18 mouse cellular contexts compared by ENCODE assay signal in genomic region chrX:41532511-41532910, GRCm38 (mm10).
"Had no signal": no experiment of that assay in that cellular context is flagged by ENCODE, and none has a peak within 500 bp of the region (broad histone marks: within the 10 kb centered on the region; RNA-seq: fewer than 3 reads in every experiment).

No protein-coding gene starts in this region.

- ATAC-seq: hindbrain, postnatal 0 days; intestine, embryonic 16.5 days; liver, embryonic 12.5 days had no signal

- DNase-seq: gastrocnemius, adult 2 months; gastrocnemius, postnatal 10 days; gastrocnemius, postnatal 25 days; heart, adult 11 months; heart, adult 2 months; heart, postnatal 14 days; heart, postnatal 36 days; kidney, adult 11 months; kidney, adult 2 months; kidney, adult 9 months; kidney, postnatal 14 days; kidney, postnatal 36 days; layer of hippocampus, adult 9-11 months; layer of hippocampus, postnatal 36 days; left cerebral cortex, postnatal 4 days had no signal
